Mouse (Mus musculus): ENCODE measurements around the gene Vcam1.

The Vcam1 gene

DNA sequence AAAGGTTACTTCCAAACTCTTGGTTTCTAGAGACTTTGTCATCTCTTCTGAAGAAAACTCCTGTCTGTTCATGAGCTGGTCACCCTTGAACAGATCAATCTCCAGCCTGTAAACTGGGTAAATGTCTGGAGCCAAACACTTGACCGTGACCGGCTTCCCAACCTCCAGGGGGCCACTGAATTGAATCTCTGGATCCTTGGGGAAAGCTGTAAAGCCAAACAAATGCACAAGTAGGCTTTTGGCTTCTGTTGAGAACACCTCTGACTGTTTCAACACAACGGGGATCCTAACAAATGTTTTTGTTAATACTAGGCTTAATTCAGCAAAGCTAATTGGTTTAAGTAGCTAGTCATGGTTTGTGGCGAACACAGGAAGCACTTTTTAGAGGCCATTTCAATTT is 3.4 kb downstream of the Vcam1 start:
- no peak for DNase-seq

DNA sequence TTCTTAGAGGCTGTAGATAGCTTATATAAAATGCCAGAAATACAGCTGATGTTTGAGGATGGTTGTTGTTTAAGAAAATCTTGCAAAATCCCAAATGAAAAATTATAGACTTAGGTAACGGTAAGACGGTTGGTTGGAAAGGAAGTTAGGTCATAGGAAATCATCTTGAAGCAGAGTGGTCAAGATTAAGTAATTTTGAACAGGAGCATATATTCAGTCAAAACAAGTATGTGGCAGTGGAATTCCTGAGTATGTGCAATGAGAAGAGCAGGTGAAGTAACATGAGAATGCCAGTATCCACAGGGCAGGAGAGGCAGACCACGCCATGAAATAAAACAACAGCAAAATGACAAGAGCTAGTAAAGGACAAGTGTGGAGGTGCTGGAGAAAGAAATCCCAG is 5.7 kb downstream of the Vcam1 start:
- DNase-seq, result no peak

DNA sequence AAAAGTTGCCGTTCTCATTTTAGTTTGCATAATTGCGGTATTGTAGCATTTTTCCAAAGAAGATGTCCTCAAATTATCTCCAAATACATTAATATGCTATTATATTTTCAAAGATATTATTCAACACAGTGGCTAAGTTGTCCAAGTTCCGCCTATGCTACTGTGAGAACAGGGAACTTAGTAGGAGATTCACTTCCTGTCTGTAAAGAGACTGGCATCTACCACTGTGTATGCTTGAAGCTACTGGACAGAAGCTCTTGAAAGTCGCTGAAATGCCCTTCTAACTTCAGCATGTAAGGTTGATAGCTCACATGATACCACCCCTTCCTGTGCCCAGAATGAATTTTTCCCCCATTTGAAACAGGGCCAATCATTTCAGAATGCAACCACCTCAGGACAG is 6.8 kb downstream of the Vcam1 start:
- DNase-seq, result no peak

DNA sequence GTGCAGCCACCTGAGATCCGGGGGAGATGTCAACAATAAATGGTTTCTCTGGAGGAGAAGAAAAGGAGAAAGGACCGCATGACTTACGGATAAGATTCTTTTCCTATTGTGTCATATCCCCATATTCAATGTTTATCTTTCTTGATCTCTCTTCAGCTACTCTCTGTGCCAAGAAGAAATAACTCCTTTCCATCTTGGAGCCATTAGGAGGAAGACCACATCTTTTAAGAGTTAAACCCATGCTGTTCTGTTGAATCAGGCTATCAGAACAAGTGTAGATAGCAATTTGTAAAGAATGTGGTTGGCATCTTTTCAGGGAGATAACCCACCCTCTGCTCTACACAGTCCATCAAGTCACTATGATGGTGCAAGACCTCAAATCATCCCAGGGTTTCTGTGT is 8.5 kb downstream of the Vcam1 start:
- DNase-seq, result no peak

DNA sequence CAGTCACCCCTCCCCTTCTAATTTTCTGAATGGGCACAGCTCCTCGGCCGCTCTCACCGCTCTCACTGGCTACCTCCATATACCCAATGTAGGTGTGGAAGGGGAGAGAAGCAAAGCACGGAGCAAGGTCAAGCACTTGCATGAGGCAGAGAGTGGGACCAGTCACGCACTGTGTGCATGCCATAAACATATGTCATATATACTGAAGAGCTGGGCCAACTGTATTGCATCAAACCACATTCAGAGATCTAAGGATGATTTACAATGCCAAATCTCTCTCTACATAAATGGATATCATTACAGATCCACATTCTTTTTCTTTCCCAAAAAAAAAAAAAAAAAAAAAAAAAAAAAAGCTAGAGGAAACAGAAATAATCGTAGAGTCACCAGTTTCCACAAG is 9.1 kb downstream of the Vcam1 start:
- DNase-seq, result no peak

DNA sequence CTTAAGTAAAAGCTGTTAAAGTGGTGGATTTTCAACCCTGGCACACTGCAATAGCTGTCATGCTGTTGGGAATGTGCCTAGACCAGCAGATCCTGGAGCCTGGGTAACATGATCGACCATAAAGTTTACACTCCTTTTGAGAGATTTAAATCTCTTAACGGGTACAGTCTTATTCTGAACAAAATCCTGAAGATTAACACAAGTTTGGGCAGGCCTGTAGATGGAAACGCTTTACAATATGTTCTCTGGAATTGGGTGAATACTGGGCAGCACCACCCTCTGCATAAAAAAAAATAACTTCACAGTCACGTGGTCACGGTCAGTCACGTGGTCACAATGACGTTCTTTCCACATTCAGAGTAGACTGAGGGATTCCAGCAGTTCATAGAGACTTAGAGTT is 10.3 kb downstream of the Vcam1 start:
- no peak for DNase-seq

DNA sequence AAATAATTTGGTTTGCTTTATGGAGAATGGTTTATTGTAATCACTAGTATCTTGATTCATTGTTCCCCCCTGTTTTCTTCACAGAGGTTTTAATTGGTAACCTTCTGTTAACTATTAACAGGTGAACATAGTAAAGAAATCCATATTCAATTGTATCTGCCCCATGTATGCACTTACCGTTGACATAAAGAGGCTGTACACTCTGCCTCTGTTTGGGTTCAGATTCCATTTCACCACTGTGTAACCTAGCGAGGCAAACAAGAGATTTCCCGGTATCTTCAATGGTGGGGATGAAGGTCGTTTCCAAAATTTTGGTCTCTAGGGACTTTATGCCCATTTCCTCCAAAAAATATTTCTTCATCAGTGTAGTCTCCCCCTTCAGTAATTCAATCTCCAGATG is 12.4 kb downstream of the Vcam1 start:
- no peak for DNase-seq

DNA sequence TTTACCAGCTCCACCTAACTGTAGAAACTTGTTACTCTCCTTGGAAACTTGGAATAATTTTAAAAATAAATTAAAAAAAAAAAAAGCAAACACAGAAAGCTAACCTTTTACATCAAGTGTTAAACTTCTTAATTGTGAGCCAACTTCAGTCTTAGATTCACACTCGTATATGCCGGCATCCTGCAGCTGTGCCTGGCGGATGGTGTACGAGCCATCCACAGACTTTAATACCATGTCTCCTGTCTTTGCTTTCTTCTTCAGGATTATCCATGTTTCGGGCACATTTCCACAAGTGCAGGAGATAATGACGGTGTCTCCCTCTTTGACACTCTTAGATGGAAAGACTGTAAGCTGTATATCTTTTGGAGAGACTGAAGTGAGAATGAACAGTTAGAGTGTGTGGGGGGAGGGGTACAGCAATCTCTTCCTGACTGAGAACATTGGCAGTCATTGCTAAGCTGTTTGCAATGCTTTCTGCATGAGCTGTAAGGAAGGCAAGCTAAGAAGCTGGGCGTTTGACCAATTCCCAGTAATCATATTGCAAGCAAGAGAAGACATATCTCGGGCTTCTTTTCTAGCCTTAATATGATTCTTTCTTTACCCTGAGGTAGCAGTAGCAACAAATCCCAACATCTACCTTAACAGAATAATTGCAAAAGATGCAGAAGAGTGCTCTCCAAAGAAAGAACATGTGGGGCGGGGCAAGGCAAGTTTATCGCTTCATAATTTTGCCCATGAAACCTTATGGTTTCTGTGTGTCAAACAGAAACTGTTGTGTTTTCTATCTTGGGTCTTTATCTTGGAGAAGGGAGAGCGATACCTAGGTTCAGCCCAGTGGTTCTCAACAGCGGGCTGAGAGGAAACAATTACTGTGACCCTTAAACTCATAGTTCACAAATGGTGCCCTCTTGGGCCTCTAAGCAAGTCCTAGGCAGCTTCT is 15.0 kb downstream of the Vcam1 start:
- no peak for DNase-seq

DNA sequence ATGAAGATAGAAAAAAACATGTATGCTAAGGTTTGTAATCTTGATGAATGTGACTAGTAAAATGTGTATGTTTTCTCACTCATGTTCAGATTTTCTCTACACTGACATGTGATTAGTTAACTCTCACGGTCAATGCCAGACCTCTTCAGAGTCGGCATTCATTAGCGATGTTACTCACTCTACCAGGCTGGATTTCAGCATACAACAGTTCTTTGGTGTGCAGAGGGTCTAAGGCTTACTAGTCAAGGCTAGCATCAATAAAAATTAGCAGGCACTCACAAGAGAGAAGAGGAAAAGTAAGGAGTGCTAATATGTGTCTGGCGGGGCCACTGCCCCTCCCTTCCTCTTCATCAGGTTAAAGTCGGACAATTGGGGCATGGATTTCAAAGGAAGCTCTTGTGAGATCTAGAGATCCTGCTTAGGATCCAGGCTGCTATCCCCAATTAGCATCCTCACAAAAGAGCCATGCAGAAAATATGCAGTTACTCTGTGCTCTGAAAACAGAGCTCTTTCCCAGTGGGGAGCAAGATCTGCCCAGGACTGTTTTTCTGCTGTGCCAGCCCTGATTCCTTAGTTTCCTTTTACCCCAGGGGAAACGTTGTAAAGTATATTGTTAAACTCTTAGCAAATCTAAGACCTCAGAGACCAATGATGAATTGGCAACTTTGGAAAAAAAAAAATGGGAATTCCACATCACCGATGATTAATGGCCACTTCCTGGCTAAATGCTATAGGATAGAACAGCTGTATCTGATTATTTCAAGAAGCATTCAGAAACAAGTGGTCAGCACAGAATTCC is 15.8 kb downstream of the Vcam1 start:
- DNase-seq, result no peak

DNA sequence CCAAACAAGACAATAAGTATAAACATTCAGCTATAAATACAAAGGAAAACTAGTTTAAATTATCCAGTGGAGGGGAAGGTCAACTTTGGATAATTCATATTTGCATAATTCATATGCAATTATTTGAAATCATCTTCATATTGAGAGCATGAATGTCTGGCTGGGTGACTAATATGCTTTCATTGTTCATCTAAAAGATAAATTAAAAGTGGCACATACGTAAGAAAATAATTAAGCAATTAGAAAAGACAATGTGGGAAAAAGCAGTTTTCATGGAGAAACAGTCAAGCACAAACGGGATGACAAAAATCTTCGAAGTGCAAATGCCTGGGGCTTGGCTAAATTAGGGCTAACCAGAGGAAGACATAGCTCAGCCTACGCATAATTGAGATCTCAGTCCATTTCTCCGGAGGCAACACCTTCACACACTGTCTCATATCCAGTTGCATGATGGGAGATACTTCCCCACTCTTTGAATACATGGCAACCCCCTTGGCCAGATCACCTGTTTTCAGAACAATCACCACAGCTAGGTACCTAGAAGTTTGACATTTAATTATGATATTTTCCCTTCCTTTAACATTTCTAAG is 16.6 kb downstream of the Vcam1 start:
- DNase-seq, result no peak

DNA sequence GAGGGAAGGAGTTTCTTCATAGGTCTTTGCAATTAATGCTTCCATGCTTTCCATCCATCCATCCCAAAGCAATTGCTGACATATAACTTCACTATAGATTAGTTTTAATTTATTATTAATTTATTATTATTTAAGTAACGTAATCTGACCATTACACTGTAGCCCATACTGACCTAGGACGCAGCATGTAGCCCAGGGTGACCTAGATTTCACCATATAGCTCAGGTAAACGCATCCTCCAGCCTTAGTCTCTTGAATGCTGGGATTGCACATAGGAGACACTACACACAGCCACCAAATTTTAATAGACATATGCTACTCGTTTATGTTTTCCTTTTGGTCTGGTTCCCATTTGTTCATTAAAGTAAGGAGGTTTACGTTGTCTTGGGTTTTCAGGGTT is 23.8 kb downstream of the Vcam1 start:
- no peak for DNase-seq

DNA sequence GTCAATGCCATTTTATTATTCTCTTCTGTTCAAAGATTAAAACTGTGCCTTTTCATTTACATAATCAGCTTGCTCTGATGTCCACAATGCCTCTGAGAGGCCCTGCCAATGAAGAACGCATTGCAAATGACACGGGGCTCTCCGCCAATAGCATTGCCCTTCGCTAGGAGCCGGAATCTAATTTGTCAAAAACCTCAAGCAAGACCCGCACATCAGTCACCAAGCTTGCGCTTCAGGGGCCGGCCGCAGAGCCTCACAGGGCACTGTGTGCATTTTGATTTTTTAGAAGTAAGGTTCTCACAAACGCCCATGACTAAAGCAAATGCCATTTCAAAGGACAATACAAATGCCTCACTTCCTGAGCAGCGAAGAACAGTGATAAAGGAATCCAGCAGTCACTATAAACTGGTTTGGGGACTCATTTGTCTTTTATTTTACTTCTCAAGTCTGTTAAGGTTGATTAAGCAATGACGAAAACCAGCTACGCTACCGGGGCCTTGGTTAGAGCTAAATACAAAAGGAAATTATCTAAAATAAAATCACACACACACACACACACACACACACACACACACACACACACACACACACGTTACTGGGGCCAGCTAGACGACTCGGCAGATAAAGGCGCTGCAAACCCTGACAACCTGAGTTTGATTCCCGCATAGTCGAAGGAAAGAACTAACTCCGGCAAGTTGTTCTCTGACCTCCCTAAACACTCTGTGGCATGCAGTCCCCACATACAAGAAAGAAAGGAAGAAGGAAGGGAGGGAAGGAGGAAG is 24.4 kb downstream of the Vcam1 start:
- DNase-seq, result no peak

DNA sequence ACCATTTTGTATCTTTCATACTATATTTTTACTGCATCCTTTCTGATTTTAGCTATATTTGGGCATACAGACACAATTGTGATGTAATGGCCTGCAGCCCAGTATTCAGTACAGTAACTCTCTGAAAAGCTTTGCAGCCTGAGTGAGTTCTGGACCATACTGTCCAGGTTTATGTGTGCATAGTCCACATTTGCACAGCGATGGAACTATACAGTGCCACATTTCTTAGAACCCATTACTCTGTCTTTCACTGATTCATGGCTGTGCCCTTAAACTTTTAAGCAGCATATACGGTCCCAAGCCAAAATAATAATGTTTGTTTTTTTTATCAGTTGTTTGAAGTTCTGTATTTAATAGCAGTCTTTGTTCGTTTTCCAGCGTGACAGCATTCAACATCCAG is 25.2 kb downstream of the Vcam1 start:
- no peak for DNase-seq

DNA sequence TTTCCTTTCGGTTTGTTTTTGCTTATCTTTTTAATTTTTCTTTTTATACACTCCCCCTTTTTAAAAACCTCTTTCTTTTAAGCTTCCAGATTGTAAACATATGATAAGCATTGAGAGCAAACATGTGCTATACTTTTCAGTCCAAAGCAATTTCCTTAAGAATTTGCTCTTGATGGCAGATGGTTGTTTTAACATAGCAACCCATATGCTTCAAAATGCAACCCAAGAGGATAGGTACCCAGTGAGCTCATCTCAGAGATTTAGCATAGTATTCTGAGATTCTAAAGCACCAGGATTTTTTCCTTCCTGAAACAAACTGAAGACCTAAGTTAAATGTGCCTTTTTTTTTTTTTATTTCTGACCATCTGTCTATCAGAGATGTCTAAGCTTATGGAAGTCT is 28.6 kb downstream of the Vcam1 start:
- DNase-seq, result no peak

DNA sequence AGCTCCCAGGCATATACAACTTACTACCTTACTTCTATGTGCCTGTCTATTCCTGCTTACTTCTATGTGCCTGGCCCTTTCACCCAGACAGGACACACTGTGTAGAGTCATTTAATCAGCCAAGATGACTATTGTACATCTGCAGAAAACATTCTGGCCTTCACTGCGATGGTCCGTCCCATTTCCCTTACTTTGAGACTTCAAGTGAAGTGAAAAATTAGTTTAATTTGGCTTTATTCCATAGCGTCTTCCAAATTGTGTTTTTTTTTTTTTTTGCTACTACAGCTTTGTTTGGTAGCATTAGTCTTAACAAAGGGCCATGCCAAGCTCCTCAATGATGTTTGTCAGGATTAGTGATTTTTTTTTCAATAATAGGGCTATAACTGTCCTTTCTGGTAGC is 33.6 kb downstream of the Vcam1 start:
- no peak for DNase-seq

DNA sequence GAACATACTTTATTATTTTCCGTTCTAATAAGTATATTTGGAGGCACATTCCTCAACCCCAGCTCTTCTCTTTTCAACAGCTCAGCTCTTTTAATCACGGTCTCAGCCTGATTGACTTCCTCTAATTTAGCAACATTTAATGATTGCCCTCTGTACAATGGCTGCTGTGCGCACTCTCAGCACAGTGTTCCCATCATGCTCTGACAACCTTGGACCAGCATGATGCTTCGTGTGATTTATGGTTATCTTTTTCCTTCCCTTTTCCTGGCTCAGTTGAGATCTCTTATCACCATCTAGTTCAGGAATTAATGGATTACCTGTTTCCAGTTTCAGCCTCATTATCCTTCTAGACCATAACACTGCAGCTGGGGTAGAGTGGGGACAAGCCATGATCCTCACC is 34.2 kb downstream of the Vcam1 start:
- DNase-seq, result no peak

DNA sequence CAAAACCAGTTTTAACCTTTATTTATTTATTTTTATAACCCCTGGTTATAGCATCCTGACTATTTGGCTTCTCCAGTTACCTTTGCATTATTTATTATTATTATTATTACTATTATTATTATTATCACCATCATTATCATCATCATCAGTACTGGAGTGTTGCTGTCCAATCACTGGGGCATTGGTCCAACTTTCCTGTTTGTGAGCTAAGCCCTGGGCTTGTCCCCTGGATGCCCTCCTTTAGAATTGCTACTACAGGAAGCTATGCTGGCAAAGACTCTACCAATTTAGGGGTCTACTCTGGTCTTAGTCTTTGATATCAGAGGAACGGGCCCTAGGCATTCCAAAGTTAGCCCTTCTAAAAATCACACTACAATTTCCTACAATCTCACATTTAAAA is 34.6 kb downstream of the Vcam1 start:
- DNase-seq, result no peak

DNA sequence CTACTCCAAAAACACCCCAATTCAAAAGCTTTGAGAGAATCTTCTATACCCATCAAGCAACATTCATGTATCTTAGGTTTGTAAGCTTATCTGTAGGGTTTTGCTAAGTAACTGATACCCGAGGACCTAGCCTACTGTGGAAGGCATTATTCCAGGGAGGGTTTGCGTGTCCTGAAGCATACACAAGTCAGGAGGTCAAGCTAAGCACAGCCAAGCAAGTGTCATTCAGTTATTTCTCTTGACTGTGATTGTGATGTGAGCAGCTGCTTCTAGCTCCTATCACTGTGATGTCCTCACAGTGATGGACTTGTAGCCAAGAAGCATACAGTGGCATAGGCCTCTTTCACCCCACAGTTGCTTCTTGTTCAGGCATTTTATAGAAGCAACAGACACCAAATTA is 35.2 kb downstream of the Vcam1 start:
- no peak for DNase-seq

DNA sequence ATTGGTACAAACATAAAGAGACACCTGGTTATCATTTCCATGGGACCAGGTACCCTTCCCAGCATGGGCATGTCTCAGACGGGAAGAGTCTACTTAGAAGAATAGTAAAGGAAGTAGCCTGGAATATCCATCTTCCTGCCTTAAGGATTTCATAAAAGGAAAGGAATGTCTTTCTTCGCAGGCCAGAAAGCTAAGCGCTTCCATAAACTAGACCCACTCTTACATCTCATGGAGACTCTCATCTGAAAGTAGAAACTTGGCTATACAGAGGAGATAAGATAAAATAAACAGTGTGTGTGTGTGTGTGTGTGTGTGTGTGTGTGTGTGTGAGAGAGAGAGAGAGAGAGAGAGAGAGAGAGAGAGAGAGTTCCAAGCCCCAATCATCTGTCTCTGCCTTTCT is 36.9 kb downstream of the Vcam1 start:
- no peak for DNase-seq

DNA sequence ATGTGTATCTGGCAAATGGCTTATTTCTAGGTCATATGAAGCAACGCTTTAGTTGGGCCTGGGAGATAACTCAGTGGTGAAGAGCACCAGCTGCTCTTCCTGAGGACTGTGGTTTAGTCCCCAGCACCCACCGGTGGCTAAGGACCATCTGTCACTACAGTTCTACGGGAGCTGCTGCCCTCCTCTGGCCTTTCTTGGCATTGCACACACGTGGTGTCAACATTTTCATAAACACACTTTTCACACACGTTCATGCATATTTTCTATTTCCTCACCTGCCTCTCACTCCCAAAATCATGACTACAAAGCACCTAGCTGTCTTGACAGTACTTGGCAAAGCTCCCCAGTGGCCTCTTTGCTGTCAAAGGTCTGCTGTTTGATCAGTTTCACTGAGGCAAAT is 37.8 kb downstream of the Vcam1 start:
- peak; percentile 9 for DNase-seq

DNA sequence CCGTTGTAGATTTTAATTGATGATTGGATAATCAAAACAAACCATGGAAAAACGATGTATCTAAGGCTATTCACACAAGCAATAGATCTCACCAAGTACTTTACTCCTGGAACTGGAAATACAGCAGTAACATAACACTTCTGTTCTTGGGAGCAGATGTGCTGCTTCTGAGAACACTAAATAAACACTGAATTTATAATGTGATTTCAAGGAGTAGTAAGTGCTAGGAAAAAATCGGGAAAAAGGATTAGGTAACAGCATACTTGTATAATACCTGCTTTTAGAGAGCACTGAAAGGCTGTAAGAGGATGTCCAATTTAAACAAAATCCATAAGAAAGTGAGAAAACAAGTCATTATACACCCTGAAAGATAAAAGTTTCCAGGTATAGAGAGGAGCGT is 43.5 kb downstream of the Vcam1 start:
- no peak for DNase-seq

DNA sequence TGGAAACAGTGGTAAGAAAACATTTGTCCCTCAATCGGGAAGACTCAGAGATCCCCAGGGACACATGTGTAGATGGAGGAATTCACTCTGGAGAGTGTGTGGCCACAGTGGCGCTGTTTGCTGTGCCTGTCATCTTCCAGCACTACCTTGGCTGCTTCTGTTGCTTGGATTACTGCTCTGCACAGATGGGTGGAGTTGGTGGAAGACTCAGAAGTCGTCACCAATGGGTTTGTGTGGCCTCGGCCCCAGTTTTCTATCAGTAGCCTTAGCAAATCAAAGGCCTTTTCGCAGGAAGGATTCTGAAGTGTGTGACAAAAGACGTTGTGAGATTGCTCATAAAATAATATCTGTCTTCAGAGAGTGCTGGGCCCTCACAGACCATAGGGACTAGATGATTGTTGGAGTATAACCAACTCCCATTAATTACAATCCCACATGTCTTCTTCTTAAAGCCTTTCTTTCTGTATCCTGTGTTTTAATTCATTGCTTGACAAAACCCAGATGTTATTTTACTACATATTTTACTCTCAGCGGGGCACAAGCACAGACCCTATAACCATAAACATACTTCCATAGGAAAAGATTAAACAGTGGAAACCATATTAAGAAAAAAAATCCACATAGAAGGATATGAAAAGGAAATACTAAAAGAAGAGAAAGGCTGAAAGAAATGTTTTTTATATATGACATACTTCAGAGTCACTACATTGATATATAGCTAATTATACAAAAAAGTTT is 48.4 kb downstream of the Vcam1 start:
- DNase-seq, result no peak

Data from thymus, postnatal 4 days (tissue).